Mouse (Mus musculus): ENCODE data around the gene Epha4. TPM values are rescaled to one million over a fixed set of nuclear protein-coding genes. Genes with fewer than 3 reads are reported as not detected.

Gene Epha4
- total and polyA plus RNA-seq, 3 experiments, result 0.11 TPM; not detected in 2

DNA sequence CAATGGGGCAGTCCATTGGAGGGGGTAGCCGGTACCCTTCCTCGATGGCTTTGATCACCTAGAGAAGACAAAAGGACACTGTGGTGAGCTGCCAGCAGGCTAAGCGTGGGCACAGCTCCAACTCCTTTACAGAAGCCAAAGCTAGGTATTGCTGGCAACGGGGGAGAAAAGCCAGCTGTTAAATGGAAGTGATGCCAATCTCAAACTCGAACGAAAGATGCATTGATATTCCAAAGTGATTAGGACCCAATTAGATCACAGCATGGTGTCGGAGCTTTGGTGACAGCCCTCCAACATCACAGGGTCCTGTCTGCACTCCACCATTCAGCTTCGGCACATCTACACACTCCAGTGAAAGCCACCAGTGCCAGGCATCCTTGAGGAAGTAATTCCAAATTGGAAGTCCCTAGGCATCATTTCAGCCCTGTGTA is 137.3 kb downstream of the Epha4 start:
- peaks cover 35% of the 10 kb centered on the region for H3K9me3 ChIP-seq (replicated peaks)
- H3K27me3 ChIP-seq (ENCODE audit: insufficient read depth, low read length), result no peaks in the 10 kb centered on the region
- DNase-seq (ENCODE audit: low spot score) (no peak), ATAC-seq (ENCODE audit: extremely low read depth, insufficient number of reproducible peaks, low FRiP score, poor library complexity, severe bottlenecking) (no peak)
- H3K36me3 ChIP-seq (replicated peaks), result no peaks in the 10 kb centered on the region
- TF ChIP-seq GATA2 (IDR thresholded peaks at IDR 0.05; ENCODE audit: borderline replicate concordance, low read depth, low read length) (no peak), TAL1 (conservative IDR thresholded peaks at IDR 0.05; ENCODE audit: low read depth, low read length) (no peak), GATA1 (IDR thresholded peaks at IDR 0.05; ENCODE audit: borderline replicate concordance, low read length) (no peak), CTCF (IDR thresholded peaks at IDR 0.05; ENCODE audit: low read depth, low read length) (no peak), POLR2AphosphoS5 (IDR thresholded peaks at IDR 0.05; ENCODE audit: insufficient replicate concordance, low read depth, low read length) (no peak)
- H3K4me3 ChIP-seq (ENCODE audit: low read depth, low read length), result no peak overlapping the region
- H3K4me1 ChIP-seq (ENCODE audit: insufficient read depth, low read depth, low read length), result no peaks in the 10 kb centered on the region

DNA sequence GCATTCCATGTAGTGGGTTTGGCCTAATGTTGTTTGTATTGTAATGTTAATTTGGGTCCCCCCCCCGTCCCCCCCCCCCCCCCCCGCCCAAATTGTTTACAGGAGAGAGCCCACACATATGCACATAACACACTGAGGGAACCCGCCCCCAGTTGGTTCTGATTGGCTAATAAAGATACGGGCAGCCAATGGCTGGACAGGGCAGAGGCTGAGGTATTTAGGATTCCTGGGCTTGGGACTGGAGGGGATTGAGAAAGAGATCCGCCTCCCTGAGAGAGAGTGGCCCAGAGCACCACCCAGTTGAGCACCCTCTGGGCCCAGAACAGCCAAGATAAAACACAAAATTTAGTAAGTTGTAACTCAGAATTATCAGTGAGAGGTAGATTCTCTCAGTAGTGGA is 140.8 kb downstream of the Epha4 start:
- H3K36me3 ChIP-seq (replicated peaks), result no peaks in the 10 kb centered on the region
- peaks cover 43% of the 10 kb centered on the region for H3K9me3 ChIP-seq (replicated peaks)
- TF ChIP-seq GATA1 (IDR thresholded peaks at IDR 0.05; ENCODE audit: borderline replicate concordance, low read length) (no peak), GATA2 (IDR thresholded peaks at IDR 0.05; ENCODE audit: borderline replicate concordance, low read depth, low read length) (no peak), POLR2AphosphoS5 (IDR thresholded peaks at IDR 0.05; ENCODE audit: insufficient replicate concordance, low read depth, low read length) (no peak), CTCF (IDR thresholded peaks at IDR 0.05; ENCODE audit: low read depth, low read length) (no peak), TAL1 (conservative IDR thresholded peaks at IDR 0.05; ENCODE audit: low read depth, low read length) (no peak)
- ATAC-seq (ENCODE audit: extremely low read depth, insufficient number of reproducible peaks, low FRiP score, poor library complexity, severe bottlenecking), result no peak
- DNase-seq (ENCODE audit: low spot score), result no peak
- H3K4me3 ChIP-seq (ENCODE audit: low read depth, low read length), result no peak overlapping the region
- H3K27me3 ChIP-seq (ENCODE audit: insufficient read depth, low read length), result no peaks in the 10 kb centered on the region
- H3K4me1 ChIP-seq (ENCODE audit: insufficient read depth, low read depth, low read length), result no peaks in the 10 kb centered on the region

DNA sequence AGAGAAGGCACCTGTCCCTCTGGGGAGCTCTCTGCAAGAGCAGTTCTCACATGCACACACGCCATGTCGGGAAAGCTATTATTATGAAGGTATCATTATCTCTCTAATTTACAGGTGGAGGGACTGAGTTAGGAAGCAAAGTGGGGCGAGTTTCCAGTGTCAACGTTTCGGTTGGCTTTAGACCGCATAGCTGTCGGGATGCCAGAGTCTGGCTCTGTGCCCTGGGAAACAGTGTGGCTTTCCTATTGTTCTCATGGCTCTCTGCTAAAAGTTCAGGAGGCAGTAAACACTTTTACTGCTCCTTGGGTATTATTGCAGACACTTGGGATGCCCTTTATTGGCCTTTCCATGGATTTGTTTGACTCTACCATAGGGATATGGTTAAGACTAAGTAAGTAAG is 144.0 kb downstream of the Epha4 start:
- no peak for ATAC-seq (ENCODE audit: extremely low read depth, insufficient number of reproducible peaks, low FRiP score, poor library complexity, severe bottlenecking)
- Histone ChIP-seq H3K4me3 (ENCODE audit: low read depth, low read length) (no peak overlapping the region), H3K36me3 (replicated peaks) (no peaks in the 10 kb centered on the region), H3K27me3 (ENCODE audit: insufficient read depth, low read length) (no peaks in the 10 kb centered on the region), H3K4me1 (ENCODE audit: insufficient read depth, low read depth, low read length) (no peaks in the 10 kb centered on the region), H3K9me3 (replicated peaks) (peaks cover 28% of the 10 kb centered on the region)
- TF ChIP-seq CTCF (IDR thresholded peaks at IDR 0.05; ENCODE audit: low read depth, low read length) (no peak), GATA2 (IDR thresholded peaks at IDR 0.05; ENCODE audit: borderline replicate concordance, low read depth, low read length) (no peak), GATA1 (IDR thresholded peaks at IDR 0.05; ENCODE audit: borderline replicate concordance, low read length) (no peak), POLR2AphosphoS5 (IDR thresholded peaks at IDR 0.05; ENCODE audit: insufficient replicate concordance, low read depth, low read length) (no peak), TAL1 (conservative IDR thresholded peaks at IDR 0.05; ENCODE audit: low read depth, low read length) (no peak)
- DNase-seq (ENCODE audit: low spot score), result no peak

DNA sequence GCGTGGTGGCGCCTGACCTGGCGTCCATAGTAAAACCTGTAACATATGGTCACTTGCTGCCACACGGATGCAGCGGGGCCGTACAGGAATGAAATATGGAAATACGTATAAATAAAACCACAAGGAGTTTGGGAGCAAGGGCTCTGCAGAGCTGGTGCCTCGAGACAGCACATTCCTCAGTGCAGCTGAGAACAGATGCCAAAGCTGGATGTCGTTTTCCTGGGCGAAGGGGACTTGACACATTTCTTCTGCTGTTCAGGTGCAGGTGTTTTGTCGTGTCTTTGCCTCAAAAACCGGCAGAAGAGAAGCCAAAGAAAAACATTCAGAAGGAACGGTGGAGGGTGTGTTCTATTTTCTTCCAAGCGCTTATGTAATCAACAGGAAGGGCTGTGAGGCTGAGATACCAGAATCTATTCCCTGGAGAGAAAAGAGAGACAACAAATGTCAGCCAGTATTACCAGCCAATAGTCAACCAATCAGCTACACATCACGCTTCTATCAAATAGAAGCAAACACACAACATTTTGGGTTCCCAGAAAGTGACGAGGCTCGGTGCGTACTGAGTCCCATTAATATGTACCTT is 145.5 kb downstream of the Epha4 start:
- H3K27me3 ChIP-seq (ENCODE audit: insufficient read depth, low read length), result no peaks in the 10 kb centered on the region
- DNase-seq (ENCODE audit: low spot score) (no peak), ATAC-seq (ENCODE audit: extremely low read depth, insufficient number of reproducible peaks, low FRiP score, poor library complexity, severe bottlenecking) (no peak)
- peaks cover 29% of the 10 kb centered on the region for H3K9me3 ChIP-seq (replicated peaks)
- no peaks in the 10 kb centered on the region for H3K36me3 ChIP-seq (replicated peaks)
- H3K4me1 ChIP-seq (ENCODE audit: insufficient read depth, low read depth, low read length), result no peaks in the 10 kb centered on the region
- TF ChIP-seq CTCF (IDR thresholded peaks at IDR 0.05; ENCODE audit: low read depth, low read length), result no peak
- TF ChIP-seq POLR2AphosphoS5 (IDR thresholded peaks at IDR 0.05; ENCODE audit: insufficient replicate concordance, low read depth, low read length), result no peak
- no peak for TF ChIP-seq TAL1 (conservative IDR thresholded peaks at IDR 0.05; ENCODE audit: low read depth, low read length)
- TF ChIP-seq GATA2 (IDR thresholded peaks at IDR 0.05; ENCODE audit: borderline replicate concordance, low read depth, low read length), result no peak
- no peak for TF ChIP-seq GATA1 (IDR thresholded peaks at IDR 0.05; ENCODE audit: borderline replicate concordance, low read length)
- no peak overlapping the region for H3K4me3 ChIP-seq (ENCODE audit: low read depth, low read length)

DNA sequence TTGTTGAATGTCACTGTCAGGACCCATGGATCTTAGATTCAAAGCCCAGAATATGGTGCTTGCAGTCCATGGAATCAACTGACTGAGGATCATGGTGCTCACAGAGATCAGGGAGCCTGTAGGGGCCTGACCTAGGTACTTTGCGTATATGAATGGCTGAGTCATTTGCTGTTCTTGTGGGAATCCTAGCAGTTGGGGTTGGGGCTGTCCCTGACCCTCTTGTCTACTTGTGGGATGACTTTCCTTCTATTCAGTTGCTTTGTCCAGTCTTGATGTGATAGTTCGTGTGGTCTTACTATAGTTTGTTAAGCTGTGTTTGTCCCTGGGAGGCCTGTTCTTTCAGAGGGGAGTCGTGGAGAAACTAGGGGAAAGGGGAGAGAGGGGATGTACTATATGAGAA is 149.0 kb downstream of the Epha4 start:
- H3K36me3 ChIP-seq (replicated peaks), result no peaks in the 10 kb centered on the region
- H3K9me3 ChIP-seq (replicated peaks), result peaks cover 26% of the 10 kb centered on the region
- DNase-seq (ENCODE audit: low spot score) (no peak), ATAC-seq (ENCODE audit: extremely low read depth, insufficient number of reproducible peaks, low FRiP score, poor library complexity, severe bottlenecking) (no peak)
- no peaks in the 10 kb centered on the region for H3K27me3 ChIP-seq (ENCODE audit: insufficient read depth, low read length)
- H3K4me1 ChIP-seq (ENCODE audit: insufficient read depth, low read depth, low read length), result no peaks in the 10 kb centered on the region
- TF ChIP-seq TAL1 (conservative IDR thresholded peaks at IDR 0.05; ENCODE audit: low read depth, low read length) (no peak), GATA1 (IDR thresholded peaks at IDR 0.05; ENCODE audit: borderline replicate concordance, low read length) (no peak), POLR2AphosphoS5 (IDR thresholded peaks at IDR 0.05; ENCODE audit: insufficient replicate concordance, low read depth, low read length) (no peak), GATA2 (IDR thresholded peaks at IDR 0.05; ENCODE audit: borderline replicate concordance, low read depth, low read length) (no peak), CTCF (IDR thresholded peaks at IDR 0.05; ENCODE audit: low read depth, low read length) (no peak)
- no peak overlapping the region for H3K4me3 ChIP-seq (ENCODE audit: low read depth, low read length)

DNA sequence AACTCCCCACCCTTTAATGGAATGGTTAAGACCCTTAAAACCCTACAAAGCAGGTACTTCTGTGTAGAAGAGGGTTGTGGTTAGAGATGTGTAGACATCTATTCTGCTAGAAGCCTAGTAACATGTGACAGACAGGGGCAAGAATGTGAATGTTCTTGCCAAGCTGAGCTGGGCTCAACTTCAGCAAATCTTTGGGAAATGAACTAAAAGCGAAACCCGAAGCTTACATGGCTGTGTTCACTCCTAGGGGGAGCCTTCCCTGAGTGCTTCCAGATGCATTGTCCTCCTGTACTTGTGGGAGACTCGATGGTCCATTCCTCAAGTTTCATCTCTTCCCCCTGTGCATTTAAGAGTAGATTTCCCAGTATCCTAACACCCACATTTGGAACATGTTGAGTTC is 150.3 kb downstream of the Epha4 start:
- ATAC-seq (ENCODE audit: extremely low read depth, insufficient number of reproducible peaks, low FRiP score, poor library complexity, severe bottlenecking), result no peak
- no peak for TF ChIP-seq TAL1 (conservative IDR thresholded peaks at IDR 0.05; ENCODE audit: low read depth, low read length)
- no peak for TF ChIP-seq GATA1 (IDR thresholded peaks at IDR 0.05; ENCODE audit: borderline replicate concordance, low read length)
- no peak for TF ChIP-seq CTCF (IDR thresholded peaks at IDR 0.05; ENCODE audit: low read depth, low read length)
- TF ChIP-seq GATA2 (IDR thresholded peaks at IDR 0.05; ENCODE audit: borderline replicate concordance, low read depth, low read length), result no peak

More for the DNA sequence above, 150.3 kb downstream of the Epha4 start:
- no peaks in the 10 kb centered on the region for H3K27me3 ChIP-seq (ENCODE audit: insufficient read depth, low read length)
- DNase-seq (ENCODE audit: low spot score), result no peak
- H3K36me3 ChIP-seq (replicated peaks), result no peaks in the 10 kb centered on the region
- peaks cover 21% of the 10 kb centered on the region for H3K9me3 ChIP-seq (replicated peaks)
- H3K4me3 ChIP-seq (ENCODE audit: low read depth, low read length), result no peak overlapping the region
- H3K4me1 ChIP-seq (ENCODE audit: insufficient read depth, low read depth, low read length), result no peaks in the 10 kb centered on the region
